Mouse (Mus musculus) cerebellum, postnatal 25 days (tissue): ENCODE results near the gene Cldn3.

Experiments used
- DNase-seq, 2 experiments: peaks; one replicate each; pipeline ENCODE4 v3.0.0; 2021; ENCODE audit warnings: mixed read lengths in 2 of 2

Gene Cldn3

GRCm38 (mm10) chr5:134965852-134966821 is 19.9 kb upstream of the Cldn3 start:
- peak; percentile 57 to 58 for DNase-seq

- DNase-seq, result no peak
These were observed 18.7 kb upstream of the Cldn3 start for GRCm38 (mm10) chr5:134967164-134967944.

- no peak for DNase-seq
These were observed 15.3 kb upstream of the Cldn3 start for GRCm38 (mm10) chr5:134970671-134971070.

- no peak for DNase-seq
These were observed 12.9 kb upstream of the Cldn3 start for GRCm38 (mm10) chr5:134973081-134973480.

GRCm38 (mm10) chr5:134973526-134973925 is 12.5 kb upstream of the Cldn3 start:
- no peak for DNase-seq

- no peak for DNase-seq
These were observed 11.7 kb upstream of the Cldn3 start for GRCm38 (mm10) chr5:134974294-134974693.

GRCm38 (mm10) chr5:134974921-134975320 is 11.1 kb upstream of the Cldn3 start:
- no peak for DNase-seq

- no peak for DNase-seq
These were observed 9.8 kb upstream of the Cldn3 start for GRCm38 (mm10) chr5:134976164-134976563.

GRCm38 (mm10) chr5:134976577-134977250 is 9.3 kb upstream of the Cldn3 start:
- DNase-seq, result no peak

GRCm38 (mm10) chr5:134977837-134978236 is 8.2 kb upstream of the Cldn3 start:
- DNase-seq, result no peak

GRCm38 (mm10) chr5:134981149-134981548 is 4.9 kb upstream of the Cldn3 start:
- DNase-seq, result no peak

GRCm38 (mm10) chr5:134983111-134983510 is 2.9 kb upstream of the Cldn3 start:
- DNase-seq, result no peak

- no peak for DNase-seq
These were observed 2.2 kb upstream of the Cldn3 start for GRCm38 (mm10) chr5:134983771-134984170.

GRCm38 (mm10) chr5:134986298-134987268 is 569 bp downstream of the Cldn3 start:
- peak in 1 of 2 experiments; percentile 27 for DNase-seq

GRCm38 (mm10) chr5:134989166-134989565 is 3.2 kb downstream of the Cldn3 start:
- DNase-seq, result no peak

GRCm38 (mm10) chr5:134989741-134990140 is 3.7 kb downstream of the Cldn3 start:
- no peak for DNase-seq

GRCm38 (mm10) chr5:134992566-134992965 is 6.6 kb downstream of the Cldn3 start:
- DNase-seq, result no peak

- no peak for DNase-seq
These were observed 12.3 kb downstream of the Cldn3 start for GRCm38 (mm10) chr5:134998359-134998758.

GRCm38 (mm10) chr5:134999797-135000196 is 13.8 kb downstream of the Cldn3 start:
- no peak for DNase-seq

GRCm38 (mm10) chr5:135000751-135001150 is 14.7 kb downstream of the Cldn3 start:
- DNase-seq, result peak in 1 of 2 experiments; percentile 34

- DNase-seq, result peak; percentile 66 to 77
These were observed 15.3 kb downstream of the Cldn3 start for GRCm38 (mm10) chr5:135001309-135001708.

GRCm38 (mm10) chr5:135002151-135002550 is 16.1 kb downstream of the Cldn3 start:
- DNase-seq, result no peak
